Mouse (Mus musculus): ENCODE data around the gene Chd6. TPM values are rescaled to one million over a fixed set of nuclear protein-coding genes. Genes with fewer than 3 reads are reported as not detected.

Chd6 gene
- polyA plus RNA-seq, 1 experiment from 2014 or later: 30.8 TPM

DNA sequence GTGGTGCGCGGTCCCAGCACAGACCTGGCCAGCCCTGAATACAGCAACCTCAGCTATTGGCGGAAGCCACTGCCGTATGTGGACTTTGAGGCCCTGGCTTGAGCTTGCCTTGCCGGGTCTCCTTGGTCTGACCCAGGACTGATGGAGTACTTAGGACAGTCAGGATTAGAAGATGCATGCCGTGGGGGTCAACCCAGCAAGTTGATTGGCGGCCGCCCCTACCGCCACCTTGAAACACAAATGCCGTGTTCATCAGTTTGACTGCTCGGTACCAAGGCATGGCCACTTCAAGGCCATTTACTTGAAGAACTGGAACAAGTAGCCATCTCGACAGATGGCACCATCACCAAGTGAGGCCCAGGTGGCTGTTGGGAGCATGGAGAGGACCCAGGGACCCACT is 203.6 kb downstream of the Chd6 start:
- Histone ChIP-seq H3K27ac (ENCODE audit: low read length) (no peak overlapping the region), H3K9me3 (replicated peaks; ENCODE audit: control insufficient read depth, low read length, poor library complexity, severe bottlenecking) (no peaks in the 10 kb centered on the region), H3K4me2 (ENCODE audit: low read length) (no peak overlapping the region), H3K36me3 (ENCODE audit: control insufficient read depth, insufficient read depth, low read length) (no peaks in the 10 kb centered on the region), H3K9ac (ENCODE audit: low read depth, low read length) (no peak overlapping the region), H3K27me3 (ENCODE audit: control insufficient read depth, insufficient read depth, low read depth, low read length) (peaks cover 9% of the 10 kb centered on the region), H3K4me3 (ENCODE audit: low read depth, low read length) (no peak overlapping the region), H3K4me1 (ENCODE audit: control insufficient read depth, insufficient read depth, low read length) (no peaks in the 10 kb centered on the region)
- ATAC-seq: no peak
- WGBS: 93% methylated on average over 12 of the region's 12 CpGs

DNA sequence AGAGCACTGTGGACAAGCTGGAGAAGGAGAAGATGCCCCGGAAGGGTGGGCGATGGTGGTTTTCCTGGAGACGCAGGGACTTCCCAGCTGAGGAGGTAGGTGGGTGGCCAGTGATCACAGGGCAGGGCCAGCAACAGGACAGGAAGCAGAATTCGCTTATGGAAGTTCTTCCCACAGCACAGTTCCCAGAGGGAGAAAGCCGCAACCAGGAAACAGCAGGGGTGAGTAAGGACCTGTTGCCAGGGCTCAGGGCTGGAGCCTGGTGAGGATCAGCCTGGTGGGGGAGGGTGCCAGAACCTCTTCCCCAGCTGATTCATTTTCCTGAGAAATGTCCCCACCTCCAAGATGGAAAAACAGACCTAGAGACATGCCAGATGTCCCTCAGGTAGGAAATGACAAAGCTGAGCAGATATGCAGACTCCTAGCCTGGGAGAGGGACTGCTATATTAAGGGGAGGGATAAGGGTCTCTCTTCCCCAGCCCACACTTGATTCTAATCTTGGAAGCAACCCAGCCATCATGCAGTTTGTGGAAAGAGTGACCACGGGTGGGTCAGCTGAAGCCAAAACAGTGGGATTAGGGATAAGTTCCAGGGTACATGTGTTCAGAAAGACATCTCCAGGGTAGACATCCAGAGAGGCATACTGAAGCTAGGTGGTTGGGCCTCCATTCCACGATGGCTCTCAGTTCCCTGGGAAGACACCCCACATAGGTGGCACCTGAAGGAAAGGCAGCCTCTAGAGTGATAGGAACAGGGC is 207.0 kb downstream of the Chd6 start:
- Histone ChIP-seq H3K9ac (ENCODE audit: low read depth, low read length) (no peak overlapping the region), H3K4me2 (ENCODE audit: low read length) (no peak overlapping the region), H3K4me3 (ENCODE audit: low read depth, low read length) (no peak overlapping the region), H3K27me3 (ENCODE audit: control insufficient read depth, insufficient read depth, low read depth, low read length) (no peaks in the 10 kb centered on the region), H3K9me3 (replicated peaks; ENCODE audit: control insufficient read depth, low read length, poor library complexity, severe bottlenecking) (no peaks in the 10 kb centered on the region), H3K36me3 (ENCODE audit: control insufficient read depth, insufficient read depth, low read length) (no peaks in the 10 kb centered on the region), H3K4me1 (ENCODE audit: control insufficient read depth, insufficient read depth, low read length) (no peaks in the 10 kb centered on the region), H3K27ac (ENCODE audit: low read length) (no peak overlapping the region)
- 85% methylated on average over 7 of the region's 7 CpGs for WGBS
- ATAC-seq: no peak

Other genes with a start within 250 kb of the Chd6 start
- gene Zhx3, start 236.1 kb downstream of the Chd6 start, polyA plus RNA-seq (2015; fragmentation: Nextera tagmentation; extraction: Ambion mirVana): 21.1 and 22.6 TPM in 2 replicates
- 0.33 and 0.45 TPM in 2 replicates for gene Lpin3, start 228.4 kb downstream of the Chd6 start, polyA plus RNA-seq (2015; fragmentation: Nextera tagmentation; extraction: Ambion mirVana)
- 0.58 and 0.65 TPM in 2 replicates for gene Emilin3, start 196.7 kb downstream of the Chd6 start, polyA plus RNA-seq (2015; fragmentation: Nextera tagmentation; extraction: Ambion mirVana)

Measured in midbrain, embryonic 16.5 days (tissue).